8 mouse cellular contexts compared by ENCODE assay signal in genomic region chr19:37173331-37174115, GRCm38 (mm10). TPM values are rescaled to one million over a fixed set of nuclear protein-coding genes. Genes with fewer than 3 reads are reported as not detected.
DNase-seq lines count a peak whose midpoint lies in the region; ATAC-seq and TF ChIP-seq lines count a peak whose summit lies in the region.

No protein-coding gene starts in this region.

- H3K4me2 ChIP-seq in forebrain, postnatal 0 days (ENCODE audit: low read depth) = peak overlapping the region; percentile 95
- peak overlapping the region; percentile 82 for H3K4me2 ChIP-seq in neural tube, embryonic 13.5 days

- H3K4me3 ChIP-seq in ES-Bruce4 (ENCODE audit: low read depth, low read length) = peak overlapping the region; percentile 87
- peak overlapping the region; percentile 77 for H3K4me3 ChIP-seq in forebrain, postnatal 0 days (ENCODE audit: low read depth, low read length)
- peak overlapping the region; percentile 74 for H3K4me3 ChIP-seq in limb, embryonic 10.5 days
- peak overlapping the region; percentile 59 for H3K4me3 ChIP-seq in neural tube, embryonic 13.5 days

- H3K9ac ChIP-seq in ES-Bruce4 (ENCODE audit: low read depth, poor library complexity, severe bottlenecking) = peak overlapping the region; percentile 72
- peak overlapping the region; percentile 79 for H3K9ac ChIP-seq in forebrain, postnatal 0 days
- H3K9ac ChIP-seq in neural tube, embryonic 13.5 days = peak overlapping the region; percentile 86

- no peaks in the 10 kb centered on the region for H3K4me1 ChIP-seq in ES-Bruce4 (ENCODE audit: control insufficient read depth, insufficient read depth, low read length)
- peaks cover 17% of the 10 kb centered on the region for H3K4me1 ChIP-seq in forebrain, postnatal 0 days (ENCODE audit: insufficient read depth)
- peaks cover 27% of the 10 kb centered on the region for H3K4me1 ChIP-seq in limb, embryonic 10.5 days
- H3K4me1 ChIP-seq in neural tube, embryonic 13.5 days (replicated peaks) = peaks cover 47% of the 10 kb centered on the region

- WGBS in forebrain, postnatal 0 days = 29% methylated on average over 20 of the region's 20 CpGs
- 26% methylated on average over 20 of the region's 20 CpGs for WGBS in limb, embryonic 10.5 days
- 27% methylated on average over 20 of the region's 20 CpGs for WGBS in neural tube, embryonic 13.5 days

- no peak overlapping the region for H3K27ac ChIP-seq in ES-Bruce4 (ENCODE audit: insufficient read depth, low read length)
- H3K27ac ChIP-seq in forebrain, postnatal 0 days (ENCODE audit: low read depth, low read length) = peak overlapping the region; percentile 95
- peak overlapping the region; percentile 62; the same call in 1 of the 2 replicates for H3K27ac ChIP-seq in limb, embryonic 10.5 days
- peak overlapping the region; percentile 92 for H3K27ac ChIP-seq in neural tube, embryonic 13.5 days (replicated peaks)

- no peak for ATAC-seq in cerebellum, adult (ENCODE audit: insufficient number of reproducible peaks, low FRiP score, low TSS enrichment)
- no peak for ATAC-seq in forebrain, postnatal 0 days
- ATAC-seq in neural tube, embryonic 13.5 days (ENCODE audit: low read depth) = no peak; the same call in 1 of the 2 replicates

- TF ChIP-seq CTCF in ES-Bruce4 (IDR thresholded peaks at IDR 0.05; ENCODE audit: low read depth, low read length) = no peak
- no peak for TF ChIP-seq CTCF in forebrain, postnatal 0 days (IDR thresholded peaks at IDR 0.05; ENCODE audit: low read depth)

- peak; percentile 26 for DNase-seq in cerebellum, adult 11-12 months
- no peak for DNase-seq in forebrain, postnatal 0 days
- no peak for DNase-seq in limb, embryonic 10.5 days (ENCODE audit: low spot score)
- no peak for DNase-seq in frontal cortex, adult 2 months (ENCODE audit: extremely low spot score in 1 of 2, low spot score in 1 of 2)
- no peak for DNase-seq in B cell, adult 2 months

- H3K36me3 ChIP-seq in ES-Bruce4 (ENCODE audit: control insufficient read depth, insufficient read depth, low read length, poor library complexity, severe bottlenecking) = no peaks in the 10 kb centered on the region
- H3K36me3 ChIP-seq in forebrain, postnatal 0 days (ENCODE audit: insufficient read depth) = peaks cover 3% of the 10 kb centered on the region; the same call in 1 of the 2 replicates
- no peaks in the 10 kb centered on the region for H3K36me3 ChIP-seq in limb, embryonic 10.5 days
- H3K36me3 ChIP-seq in neural tube, embryonic 13.5 days = 0 out of 2 replicates have a peak, but pooled peaks cover 3% of the 10 kb centered on the region

- no peak for TF ChIP-seq POLR2A in ES-Bruce4 (IDR thresholded peaks at IDR 0.05; ENCODE audit: insufficient read depth, low read length)

- no peaks in the 10 kb centered on the region for H3K9me3 ChIP-seq in ES-Bruce4 (replicated peaks; ENCODE audit: control insufficient read depth, insufficient read depth, low read length, poor library complexity, severe bottlenecking)
- no peaks in the 10 kb centered on the region for H3K9me3 ChIP-seq in forebrain, postnatal 0 days (ENCODE audit: low read length)
- H3K9me3 ChIP-seq in limb, embryonic 10.5 days (replicated peaks) = no peaks in the 10 kb centered on the region
- H3K9me3 ChIP-seq in neural tube, embryonic 13.5 days = no peaks in the 10 kb centered on the region

- TF ChIP-seq EP300 in ES-Bruce4 (IDR thresholded peaks at IDR 0.05; ENCODE audit: insufficient read depth, low read depth, low read length) = no peak

- peaks cover 5% of the 10 kb centered on the region for H3K27me3 ChIP-seq in ES-Bruce4 (ENCODE audit: control insufficient read depth, insufficient read depth, low read length, poor library complexity, severe bottlenecking)
- no peaks in the 10 kb centered on the region for H3K27me3 ChIP-seq in forebrain, postnatal 0 days (ENCODE audit: insufficient read depth, low read length)
- H3K27me3 ChIP-seq in limb, embryonic 10.5 days (ENCODE audit: low read depth, poor library complexity, severe bottlenecking) = peaks cover 48% of the 10 kb centered on the region
- H3K27me3 ChIP-seq in neural tube, embryonic 13.5 days = no peaks in the 10 kb centered on the region; the same call in 1 of the 2 replicates

RNA-seq across cellular contexts. Expression of gene March5, which starts 33.8 kb away (rescaled TPM):
- 174 and 194 TPM in 2 replicates for polyA plus RNA-seq in ES-Bruce4 (2011; ENCODE audit: insufficient read depth, insufficient read length, low read depth, missing spikeins)
- total RNA-seq in forebrain, postnatal 0 days (2014; rRNA removed) = 94.9 and 102 TPM in 2 replicates
- 118 and 122 TPM in 2 replicates for polyA plus RNA-seq in forebrain, postnatal 0 days (2015; fragmentation: Nextera tagmentation; extraction: Ambion mirVana)
- 128 and 130 TPM in 2 replicates for polyA plus RNA-seq in limb, embryonic 10.5 days (2016; fragmentation: Nextera tagmentation; extraction: Ambion mirVana)
- polyA plus RNA-seq in neural tube, embryonic 13.5 days (2015; fragmentation: Nextera tagmentation; extraction: Ambion mirVana) = 130 and 134 TPM in 2 replicates
- 67.7 and 70.6 TPM in 2 replicates for polyA plus RNA-seq in frontal cortex, adult 2 months (2012; rRNA removed)

RNA-seq across cellular contexts. Expression of gene Cpeb3, which starts 34.9 kb away (rescaled TPM):
- polyA plus RNA-seq in ES-Bruce4 (2011; ENCODE audit: insufficient read depth, insufficient read length, low read depth, missing spikeins) = 3.7 and 4.3 TPM in 2 replicates
- total RNA-seq in forebrain, postnatal 0 days (2014; rRNA removed) = 12.9 and 18.1 TPM in 2 replicates
- polyA plus RNA-seq in forebrain, postnatal 0 days (2015; fragmentation: Nextera tagmentation; extraction: Ambion mirVana) = 3.9 and 7.9 TPM in 2 replicates
- polyA plus RNA-seq in limb, embryonic 10.5 days (2016; fragmentation: Nextera tagmentation; extraction: Ambion mirVana) = 0.65 and 0.78 TPM in 2 replicates
- 10.4 and 11.2 TPM in 2 replicates for polyA plus RNA-seq in neural tube, embryonic 13.5 days (2015; fragmentation: Nextera tagmentation; extraction: Ambion mirVana)
- polyA plus RNA-seq in frontal cortex, adult 2 months (2012; rRNA removed) = 35.2 and 39.6 TPM in 2 replicates
